Mouse (Mus musculus): ENCODE results near the gene Cept1. TPM values are rescaled to one million over a fixed set of nuclear protein-coding genes. Genes with fewer than 3 reads are reported as not detected.

Cept1 gene
- total and polyA plus RNA-seq, 3 experiments, result 15.9 to 32.0 TPM; not detected in 1

- H3K79me2 ChIP-seq (ENCODE audit: control insufficient read depth, insufficient read depth, low read length, poor library complexity), result no peaks in the 10 kb centered on the region
- DNase-seq (ENCODE audit: low read depth, low spot score), result peak; percentile 35
- H3K36me3 ChIP-seq (ENCODE audit: control insufficient read depth in 1 of 2, insufficient read depth in 2 of 2, low read length in 2 of 2), result peaks cover 0 to 42% of the 10 kb centered on the region in 2 experiments
- H3K9ac ChIP-seq (ENCODE audit: control insufficient read depth, low read depth, low read length, poor library complexity, severe bottlenecking), result no peak overlapping the region
- H3K27ac ChIP-seq (ENCODE audit: control insufficient read depth, low read depth, low read length), result no peak overlapping the region
- no peaks in the 10 kb centered on the region for H3K27me3 ChIP-seq (ENCODE audit: control insufficient read depth in 1 of 2, insufficient read depth in 2 of 2, low read length in 2 of 2)
- H3K9me3 ChIP-seq (replicated peaks; ENCODE audit: insufficient read depth, low read length), result no peaks in the 10 kb centered on the region
- H3K4me3 ChIP-seq (ENCODE audit: control insufficient read depth in 1 of 2, insufficient read depth in 1 of 2, low read depth in 2 of 2, low read length in 2 of 2), result no peak overlapping the region
- H3K4me1 ChIP-seq (ENCODE audit: control insufficient read depth in 1 of 2, insufficient read depth in 2 of 2, low read length in 2 of 2), result peaks cover 32 to 36% of the 10 kb centered on the region in 2 experiments
- peak; percentile 30; the same call in 1 of the 2 replicates for TF ChIP-seq TCF12 (IDR thresholded peaks at IDR 0.05; ENCODE audit: low read depth, low read length)
- 0 out of 2 replicates have a peak, but pooled peaks have one; percentile 21 for TF ChIP-seq ETS1 (IDR thresholded peaks at IDR 0.05; ENCODE audit: low read depth, low read length)
- no peak for TF ChIP-seq ZKSCAN1 (IDR thresholded peaks at IDR 0.05; ENCODE audit: low read depth, low read length)
- TF ChIP-seq MYC (IDR thresholded peaks at IDR 0.05; ENCODE audit: low read depth, low read length), result no peak
- TF ChIP-seq GABPA (IDR thresholded peaks at IDR 0.05; ENCODE audit: low read depth, low read length), result no peak
These were observed 53.1 kb downstream of the Cept1 start for GRCm38 (mm10) chr3:106494417-106494950.

DNA sequence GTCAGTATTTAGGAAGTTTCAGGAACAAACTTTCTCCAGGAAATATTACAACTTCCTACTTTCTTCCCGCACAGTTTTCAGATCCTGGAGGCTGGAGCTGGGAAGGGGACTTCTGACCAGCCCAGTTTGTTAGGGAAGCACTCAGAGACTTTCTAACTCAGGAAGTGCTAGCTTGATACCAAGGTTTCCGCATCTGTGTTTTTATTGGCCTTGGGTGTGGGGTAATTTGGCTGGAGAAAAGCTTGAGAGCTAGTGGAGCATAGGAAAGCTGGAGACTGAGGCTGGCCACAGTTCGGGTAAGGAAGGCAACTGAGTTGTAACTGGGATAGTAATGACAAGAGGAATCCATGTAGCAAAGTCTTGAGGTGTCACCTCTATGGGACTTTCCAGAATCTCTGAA lies 53.7 kb downstream of the Cept1 start:
- H3K4me3 ChIP-seq (ENCODE audit: control insufficient read depth in 1 of 2, insufficient read depth in 1 of 2, low read depth in 2 of 2, low read length in 2 of 2), result no peak overlapping the region
- TF ChIP-seq ZKSCAN1 (IDR thresholded peaks at IDR 0.05; ENCODE audit: low read depth, low read length), result no peak
- no peak for TF ChIP-seq MEF2A (IDR thresholded peaks at IDR 0.05; ENCODE audit: extremely low read depth, insufficient replicate concordance, low read depth, low read length, poor library complexity, severe bottlenecking)
- no peak for TF ChIP-seq RAD21 (IDR thresholded peaks at IDR 0.05; ENCODE audit: low read depth, low read length)
- no peak for TF ChIP-seq MYB (IDR thresholded peaks at IDR 0.05; ENCODE audit: low read depth, low read length)
- DNase-seq (ENCODE audit: low read depth, low spot score), result no peak
- H3K27me3 ChIP-seq (ENCODE audit: control insufficient read depth in 1 of 2, insufficient read depth in 2 of 2, low read length in 2 of 2), result no peaks in the 10 kb centered on the region
- H3K36me3 ChIP-seq (ENCODE audit: control insufficient read depth in 1 of 2, insufficient read depth in 2 of 2, low read length in 2 of 2), result peaks cover 0 to 42% of the 10 kb centered on the region in 2 experiments
- H3K79me2 ChIP-seq (ENCODE audit: control insufficient read depth, insufficient read depth, low read length, poor library complexity), result no peaks in the 10 kb centered on the region
- H3K4me1 ChIP-seq (ENCODE audit: control insufficient read depth in 1 of 2, insufficient read depth in 2 of 2, low read length in 2 of 2), result peaks cover 32 to 36% of the 10 kb centered on the region in 2 experiments
- H3K9me3 ChIP-seq (replicated peaks; ENCODE audit: insufficient read depth, low read length), result no peaks in the 10 kb centered on the region
- H3K9ac ChIP-seq (ENCODE audit: control insufficient read depth, low read depth, low read length, poor library complexity, severe bottlenecking), result no peak overlapping the region
- no peak overlapping the region for H3K27ac ChIP-seq (ENCODE audit: control insufficient read depth, low read depth, low read length)

DNA sequence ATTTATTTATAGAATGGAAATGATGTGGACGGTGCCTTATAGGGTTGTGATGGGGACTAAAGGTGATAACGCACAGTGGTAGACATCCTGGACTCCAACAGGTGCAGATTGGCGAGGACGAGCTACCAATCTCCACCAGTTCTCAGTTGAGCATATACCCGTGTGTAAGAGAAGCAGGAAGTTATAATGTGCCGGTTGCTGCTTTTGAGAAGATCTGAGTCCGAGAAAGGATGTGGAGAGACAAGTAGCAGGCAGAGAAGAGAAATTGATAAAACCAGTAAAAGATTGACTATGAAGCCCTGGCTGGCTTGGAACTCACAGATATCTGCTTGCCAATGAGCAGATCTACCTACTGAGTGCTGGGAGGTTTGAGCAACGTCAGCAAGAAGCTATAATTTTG lies 54.4 kb downstream of the Cept1 start:
- no peak overlapping the region for H3K4me3 ChIP-seq (ENCODE audit: control insufficient read depth in 1 of 2, insufficient read depth in 1 of 2, low read depth in 2 of 2, low read length in 2 of 2)
- no peak for TF ChIP-seq E2F4 (IDR thresholded peaks at IDR 0.05; ENCODE audit: borderline replicate concordance, low read depth, low read length)
- DNase-seq (ENCODE audit: low read depth, low spot score), result no peak
- H3K9ac ChIP-seq (ENCODE audit: control insufficient read depth, low read depth, low read length, poor library complexity, severe bottlenecking), result no peak overlapping the region
- H3K27ac ChIP-seq (ENCODE audit: control insufficient read depth, low read depth, low read length), result no peak overlapping the region
- H3K36me3 ChIP-seq (ENCODE audit: control insufficient read depth in 1 of 2, insufficient read depth in 2 of 2, low read length in 2 of 2), result peaks cover 0 to 42% of the 10 kb centered on the region in 2 experiments
- no peaks in the 10 kb centered on the region for H3K9me3 ChIP-seq (replicated peaks; ENCODE audit: insufficient read depth, low read length)
- H3K4me1 ChIP-seq (ENCODE audit: control insufficient read depth in 1 of 2, insufficient read depth in 2 of 2, low read length in 2 of 2), result peaks cover 32 to 36% of the 10 kb centered on the region in 2 experiments
- H3K27me3 ChIP-seq (ENCODE audit: control insufficient read depth in 1 of 2, insufficient read depth in 2 of 2, low read length in 2 of 2), result no peaks in the 10 kb centered on the region
- H3K79me2 ChIP-seq (ENCODE audit: control insufficient read depth, insufficient read depth, low read length, poor library complexity), result no peaks in the 10 kb centered on the region

Measured in MEL (cell line).